Mouse (Mus musculus): ENCODE data around the gene Fxr2. TPM values are rescaled to one million over a fixed set of nuclear protein-coding genes. Genes with fewer than 3 reads are reported as not detected.

Fxr2 gene
- polyA plus RNA-seq, 1 experiment from 2014 or later = 58.4 TPM

DNA sequence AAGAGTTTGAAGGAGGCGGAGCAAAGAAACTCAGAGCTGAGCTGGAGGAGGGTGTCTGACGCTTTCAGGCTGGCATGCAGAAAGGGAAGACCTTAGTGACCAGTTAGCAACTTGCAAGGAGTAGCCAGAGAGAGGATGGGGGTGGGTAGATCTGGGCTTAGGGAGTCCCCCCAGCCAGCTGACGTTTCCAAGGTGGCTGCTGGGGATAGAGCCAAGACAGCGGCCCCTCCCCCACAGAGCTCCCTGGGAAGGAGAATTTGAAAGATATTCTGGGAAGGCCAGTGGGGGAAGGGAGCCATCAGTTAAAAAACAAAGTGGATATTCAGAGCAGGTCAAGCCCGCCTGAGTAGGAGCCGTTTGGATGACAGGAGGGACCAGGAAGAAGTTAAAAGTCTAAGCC lies 32.7 kb upstream of the Fxr2 start:
- peaks cover 29% of the 10 kb centered on the region for H3K4me1 ChIP-seq
- no peak overlapping the region for H3K9ac ChIP-seq
- H3K9me3 ChIP-seq = no peaks in the 10 kb centered on the region
- H3K4me3 ChIP-seq = no peak overlapping the region
- H3K27ac ChIP-seq = peak overlapping the region; percentile 64
- ATAC-seq (ENCODE audit: insufficient number of reproducible peaks, insufficient read depth, low FRiP score, low TSS enrichment) = peak; percentile 65; the same call in 1 of the 2 replicates
- H3K4me2 ChIP-seq (replicated peaks) = peak overlapping the region; percentile 25
- 10% methylated on average over 6 of the region's 6 CpGs for WGBS
- no peaks in the 10 kb centered on the region for H3K36me3 ChIP-seq
- peaks cover 10% of the 10 kb centered on the region; the same call in 1 of the 2 replicates for H3K27me3 ChIP-seq

DNA sequence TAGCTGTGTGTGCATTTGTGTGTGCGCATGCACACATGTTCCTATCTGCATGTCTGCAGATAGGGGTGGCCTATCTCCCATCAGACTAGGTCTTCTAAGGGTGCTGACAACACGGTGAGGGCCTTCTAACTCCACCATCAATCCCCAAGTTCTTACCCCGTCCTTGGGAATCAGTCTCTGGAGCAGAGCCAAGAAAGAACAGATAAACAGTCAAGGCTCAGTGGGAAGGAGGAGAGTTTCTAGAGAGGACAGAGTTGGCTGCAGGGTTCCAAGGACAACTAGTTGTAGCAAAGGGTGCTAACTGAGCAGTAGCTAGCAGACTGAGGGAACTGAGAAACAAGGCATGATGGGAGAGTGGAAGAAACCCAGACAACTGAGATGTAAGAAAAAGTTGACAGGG lies 31.0 kb upstream of the Fxr2 start:
- H3K9ac ChIP-seq = no peak overlapping the region
- no peaks in the 10 kb centered on the region for H3K36me3 ChIP-seq
- WGBS = 89% methylated on average over 3 of the region's 3 CpGs
- ATAC-seq (ENCODE audit: insufficient number of reproducible peaks, insufficient read depth, low FRiP score, low TSS enrichment) = no peak
- H3K27ac ChIP-seq = no peak overlapping the region
- peaks cover 39% of the 10 kb centered on the region for H3K4me1 ChIP-seq
- no peak overlapping the region for H3K4me2 ChIP-seq (replicated peaks)
- H3K27me3 ChIP-seq = peaks cover 15% of the 10 kb centered on the region
- no peaks in the 10 kb centered on the region for H3K9me3 ChIP-seq
- H3K4me3 ChIP-seq = no peak overlapping the region

- ATAC-seq (ENCODE audit: insufficient number of reproducible peaks, insufficient read depth, low FRiP score, low TSS enrichment) = no peak
- no peak overlapping the region for H3K4me2 ChIP-seq (replicated peaks)
- H3K9ac ChIP-seq = no peak overlapping the region
- H3K27ac ChIP-seq = no peak overlapping the region
- H3K27me3 ChIP-seq = peaks cover 15% of the 10 kb centered on the region
- H3K4me1 ChIP-seq = peaks cover 39% of the 10 kb centered on the region
- no peak overlapping the region for H3K4me3 ChIP-seq
- no peaks in the 10 kb centered on the region for H3K9me3 ChIP-seq
- WGBS = 63% methylated on average over 8 of the region's 8 CpGs
- H3K36me3 ChIP-seq = no peaks in the 10 kb centered on the region
Observed at GRCm38 (mm10) chr11:69603516-69603915, 29.3 kb upstream of the Fxr2 start.

GRCm38 (mm10) chr11:69604347-69604746 lies 28.4 kb upstream of the Fxr2 start:
- Histone ChIP-seq H3K9ac (peak overlapping the region; percentile 68), H3K27me3 (peaks cover 15% of the 10 kb centered on the region), H3K4me1 (peaks cover 37% of the 10 kb centered on the region), H3K27ac (no peak overlapping the region), H3K36me3 (no peaks in the 10 kb centered on the region), H3K4me3 (peak overlapping the region; percentile 58), H3K4me2 (replicated peaks) (peak overlapping the region; percentile 100), H3K9me3 (no peaks in the 10 kb centered on the region)
- no peak for ATAC-seq (ENCODE audit: insufficient number of reproducible peaks, insufficient read depth, low FRiP score, low TSS enrichment)
- WGBS = 46% methylated on average over 3 of the region's 3 CpGs

DNA sequence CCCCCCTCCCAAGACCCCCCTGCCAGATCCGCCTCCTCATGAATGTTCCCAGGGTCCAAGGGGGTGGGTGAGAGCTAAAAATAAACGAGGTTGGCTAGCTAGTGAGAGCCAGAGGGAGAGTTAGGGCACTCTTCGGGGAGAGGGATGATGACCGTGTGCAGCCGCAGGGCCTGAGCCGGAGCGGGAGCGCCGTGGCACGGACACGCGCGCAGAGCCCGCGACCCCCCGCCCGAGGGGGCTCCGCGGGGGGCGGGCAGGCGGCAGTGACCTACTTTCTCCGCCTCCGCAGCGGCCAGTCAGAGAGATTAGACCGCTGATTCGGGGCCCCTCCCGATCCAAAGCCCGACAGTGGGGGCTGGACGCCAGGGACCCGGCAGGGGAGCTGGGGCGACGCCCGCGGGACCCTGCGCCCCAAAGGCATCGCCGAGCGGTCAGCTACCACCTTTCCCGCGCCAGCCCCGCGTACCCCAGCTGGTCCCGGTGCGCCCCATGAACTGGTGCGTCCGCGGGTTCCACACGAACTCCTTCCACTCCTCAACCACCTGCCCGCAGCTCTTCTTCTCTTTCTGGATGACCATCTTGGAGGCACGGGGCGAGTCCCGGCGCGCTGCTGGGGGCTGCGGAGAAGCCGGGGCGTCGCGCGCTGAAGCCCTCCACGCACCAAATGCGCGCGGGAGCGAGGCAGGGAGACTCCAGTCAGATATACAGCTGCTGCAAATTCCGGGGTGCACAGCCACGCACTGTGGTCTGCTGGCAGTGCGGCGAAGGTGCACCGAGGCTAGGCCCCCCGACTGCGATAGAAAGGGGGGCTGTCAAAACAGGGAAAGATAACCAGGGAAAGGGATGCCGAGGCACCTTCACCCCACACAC lies 27.8 kb upstream of the Fxr2 start:
- peak; percentile 11; the same call in 1 of the 2 replicates for ATAC-seq (ENCODE audit: insufficient number of reproducible peaks, insufficient read depth, low FRiP score, low TSS enrichment)
- 1% methylated on average over 67 of the region's 73 CpGs for WGBS
- Histone ChIP-seq H3K4me3 (peak overlapping the region; percentile 58), H3K36me3 (no peaks in the 10 kb centered on the region), H3K27ac (0 out of 2 replicates have a peak overlapping the region, but pooled peaks have one; percentile 6), H3K9ac (peak overlapping the region; percentile 68), H3K4me1 (peaks cover 31% of the 10 kb centered on the region), H3K4me2 (replicated peaks) (peak overlapping the region; percentile 100), H3K27me3 (peaks cover 15% of the 10 kb centered on the region), H3K9me3 (no peaks in the 10 kb centered on the region)

DNA sequence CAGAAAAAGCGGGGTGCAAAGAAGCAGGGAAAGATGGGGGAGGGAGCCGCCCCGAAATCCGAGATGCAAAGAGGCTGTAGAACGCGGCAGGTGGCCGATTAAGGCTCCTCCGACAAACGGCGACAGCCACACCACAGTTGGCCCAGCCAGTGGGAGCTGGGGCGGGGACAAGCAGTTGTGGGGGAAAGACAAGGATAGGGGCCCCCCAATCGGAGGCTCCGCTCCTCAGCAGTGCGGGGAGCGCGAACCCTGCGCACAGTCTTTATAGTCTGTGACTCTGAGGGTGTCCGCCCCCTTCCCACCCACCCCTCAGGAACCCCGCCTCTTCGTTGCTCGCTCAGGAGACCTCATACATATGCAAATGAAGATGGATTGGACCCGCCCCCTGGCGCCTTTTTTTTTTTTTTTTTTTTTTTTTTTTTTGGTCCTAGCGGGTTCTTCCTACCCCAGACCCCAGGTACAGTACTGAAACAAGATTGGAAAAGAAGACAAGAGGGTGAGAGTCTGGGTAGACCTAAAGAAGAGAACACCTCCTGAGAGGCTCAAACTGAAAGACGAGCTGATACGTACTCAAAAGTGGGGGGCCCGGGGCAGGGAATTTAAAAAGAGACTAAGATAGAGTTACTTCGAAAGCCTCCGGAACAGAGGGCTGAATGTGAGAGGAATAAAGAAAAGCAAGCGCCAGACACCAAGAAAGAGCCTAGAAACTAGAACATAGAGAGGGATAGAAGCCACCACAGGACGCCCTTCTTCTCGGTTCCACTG lies 26.9 kb upstream of the Fxr2 start, which contains the start of gene Atp1b2:
Atp1b2 (minus strand) TSS at position 217 of the 765 bp plus-strand sequence.
- WGBS = 1% methylated on average over 32 of the region's 32 CpGs
- peak; percentile 83 for ATAC-seq (ENCODE audit: insufficient number of reproducible peaks, insufficient read depth, low FRiP score, low TSS enrichment)
- H3K9ac ChIP-seq = peak within 1 kb of the TSS; percentile 68
- H3K4me3 ChIP-seq = peak within 1 kb of the TSS; percentile 58
- H3K4me2 ChIP-seq (replicated peaks) = peak within 1 kb of the TSS; percentile 100
- H3K4me1 ChIP-seq = peaks cover 22% of the 10 kb centered on the region
- H3K27ac ChIP-seq = peak within 1 kb of the TSS; percentile 51
- no peaks in the 10 kb centered on the region for H3K9me3 ChIP-seq
- peaks cover 15% of the 10 kb centered on the region for H3K27me3 ChIP-seq
- no peaks in the 10 kb centered on the region for H3K36me3 ChIP-seq

- peak overlapping the region; percentile 51 for H3K27ac ChIP-seq
- no peaks in the 10 kb centered on the region for H3K9me3 ChIP-seq
- no peak overlapping the region for H3K9ac ChIP-seq
- no peaks in the 10 kb centered on the region for H3K36me3 ChIP-seq
- peak overlapping the region; percentile 100 for H3K4me2 ChIP-seq (replicated peaks)
- peak overlapping the region; percentile 58 for H3K4me3 ChIP-seq
- WGBS = 54% methylated on average over 2 of the region's 2 CpGs
- no peak for ATAC-seq (ENCODE audit: insufficient number of reproducible peaks, insufficient read depth, low FRiP score, low TSS enrichment)
- H3K27me3 ChIP-seq = peaks cover 15% of the 10 kb centered on the region
- H3K4me1 ChIP-seq = peaks cover 18% of the 10 kb centered on the region
Observed at GRCm38 (mm10) chr11:69606491-69606795, 26.3 kb upstream of the Fxr2 start.

- Histone ChIP-seq H3K9ac (no peak overlapping the region), H3K4me3 (0 out of 2 replicates have a peak overlapping the region, but pooled peaks have one; percentile 58), H3K36me3 (no peaks in the 10 kb centered on the region), H3K4me2 (replicated peaks) (no peak overlapping the region), H3K9me3 (no peaks in the 10 kb centered on the region), H3K4me1 (peaks cover 18% of the 10 kb centered on the region), H3K27me3 (peaks cover 15% of the 10 kb centered on the region), H3K27ac (no peak overlapping the region)
- ATAC-seq (ENCODE audit: insufficient number of reproducible peaks, insufficient read depth, low FRiP score, low TSS enrichment) = no peak
- 91% methylated on average over 2 of the region's 2 CpGs for WGBS
Observed at GRCm38 (mm10) chr11:69606832-69607231, 26.0 kb upstream of the Fxr2 start.

DNA sequence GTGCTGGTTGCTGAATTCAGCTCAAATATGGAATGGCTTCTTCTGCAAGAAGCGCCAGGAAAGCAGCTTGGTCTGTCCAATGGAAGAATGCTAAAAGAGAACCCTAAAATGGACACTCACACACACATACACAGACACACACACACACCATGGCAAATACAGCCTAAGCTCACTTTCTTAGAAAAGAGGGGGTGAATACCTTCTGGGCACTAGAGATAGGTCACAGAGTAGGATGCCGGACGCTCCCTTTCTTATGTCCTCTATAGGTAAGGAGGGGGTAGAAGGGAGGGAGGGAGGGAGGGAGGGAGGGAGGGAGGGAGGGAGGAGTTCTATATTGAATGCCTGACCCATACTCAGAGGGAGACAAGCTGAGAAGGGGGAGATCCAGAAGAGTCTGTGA lies 24.3 kb upstream of the Fxr2 start:
- no peak overlapping the region for H3K4me2 ChIP-seq (replicated peaks)
- peaks cover 20% of the 10 kb centered on the region for H3K4me1 ChIP-seq
- H3K27me3 ChIP-seq = peaks cover 15% of the 10 kb centered on the region
- ATAC-seq (ENCODE audit: insufficient number of reproducible peaks, insufficient read depth, low FRiP score, low TSS enrichment) = no peak
- no peak overlapping the region for H3K9ac ChIP-seq
- H3K27ac ChIP-seq = no peak overlapping the region
- 88% methylated on average over 3 of the region's 3 CpGs for WGBS
- no peaks in the 10 kb centered on the region for H3K36me3 ChIP-seq
- no peaks in the 10 kb centered on the region for H3K9me3 ChIP-seq
- H3K4me3 ChIP-seq = no peak overlapping the region

DNA sequence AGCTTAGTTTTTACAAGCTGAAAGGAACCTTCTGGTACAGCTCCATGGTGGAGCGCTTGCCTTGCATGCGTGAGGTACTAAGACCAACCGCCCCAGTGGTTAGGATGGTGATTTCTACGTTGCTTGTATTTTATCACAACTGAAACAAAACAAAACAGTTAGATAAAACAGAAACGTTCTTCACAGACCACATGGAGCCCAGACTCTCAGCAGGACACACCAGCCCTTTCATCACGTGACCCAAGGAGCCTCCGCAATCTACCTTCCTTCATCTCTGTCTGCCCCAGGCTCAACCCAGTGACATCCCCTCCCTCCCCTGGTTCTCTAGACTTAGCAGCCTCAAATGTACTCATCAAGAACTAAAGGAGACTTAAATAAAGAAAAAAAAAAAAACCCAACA lies 23.4 kb upstream of the Fxr2 start:
- H3K27me3 ChIP-seq = peaks cover 11% of the 10 kb centered on the region
- H3K27ac ChIP-seq = no peak overlapping the region
- H3K4me1 ChIP-seq = peaks cover 22% of the 10 kb centered on the region
- H3K4me3 ChIP-seq = no peak overlapping the region
- no peak for ATAC-seq (ENCODE audit: insufficient number of reproducible peaks, insufficient read depth, low FRiP score, low TSS enrichment)
- 61% methylated on average over 7 of the region's 7 CpGs for WGBS
- H3K9me3 ChIP-seq = no peaks in the 10 kb centered on the region
- H3K36me3 ChIP-seq = no peaks in the 10 kb centered on the region
- H3K4me2 ChIP-seq (replicated peaks) = no peak overlapping the region
- no peak overlapping the region for H3K9ac ChIP-seq

DNA sequence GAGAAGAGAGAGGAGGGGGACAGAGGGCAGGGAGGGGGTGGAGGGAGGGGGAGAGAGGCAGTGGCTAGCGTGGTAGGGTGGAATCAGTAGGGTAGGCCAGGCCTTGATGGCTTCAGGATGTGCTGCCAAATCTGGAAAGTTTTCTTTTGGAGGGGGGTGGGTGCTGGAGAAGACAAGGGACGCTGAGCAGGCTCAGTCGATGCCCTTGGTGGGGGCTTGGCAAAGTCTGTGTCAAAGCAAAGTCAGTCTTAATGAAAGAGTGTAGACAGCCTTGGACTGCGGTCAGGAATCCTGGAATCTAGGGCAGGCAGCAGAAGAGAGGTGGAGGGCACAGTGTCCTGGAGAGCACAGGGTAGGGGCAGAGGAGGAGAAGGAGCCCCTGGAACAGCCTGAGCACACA lies 21.9 kb upstream of the Fxr2 start:
- 0 out of 2 replicates have a peak, but pooled peaks cover 6% of the 10 kb centered on the region for H3K27me3 ChIP-seq
- WGBS = 62% methylated on average over 4 of the region's 4 CpGs
- no peaks in the 10 kb centered on the region for H3K9me3 ChIP-seq
- no peak overlapping the region for H3K9ac ChIP-seq
- H3K4me1 ChIP-seq = peaks cover 9% of the 10 kb centered on the region
- no peak overlapping the region for H3K4me3 ChIP-seq
- no peak overlapping the region for H3K27ac ChIP-seq
- H3K4me2 ChIP-seq (replicated peaks) = no peak overlapping the region
- no peaks in the 10 kb centered on the region for H3K36me3 ChIP-seq
- ATAC-seq (ENCODE audit: insufficient number of reproducible peaks, insufficient read depth, low FRiP score, low TSS enrichment) = no peak

All from embryonic facial prominence, embryonic 12.5 days (tissue).